Mouse (Mus musculus): ENCODE measurements around the gene Mfsd6. TPM values are rescaled to one million over a fixed set of nuclear protein-coding genes. Genes with fewer than 3 reads are reported as not detected.

Gene Mfsd6
- polyA plus RNA-seq, 1 experiment from 2014 or later = 20.9 TPM

DNA sequence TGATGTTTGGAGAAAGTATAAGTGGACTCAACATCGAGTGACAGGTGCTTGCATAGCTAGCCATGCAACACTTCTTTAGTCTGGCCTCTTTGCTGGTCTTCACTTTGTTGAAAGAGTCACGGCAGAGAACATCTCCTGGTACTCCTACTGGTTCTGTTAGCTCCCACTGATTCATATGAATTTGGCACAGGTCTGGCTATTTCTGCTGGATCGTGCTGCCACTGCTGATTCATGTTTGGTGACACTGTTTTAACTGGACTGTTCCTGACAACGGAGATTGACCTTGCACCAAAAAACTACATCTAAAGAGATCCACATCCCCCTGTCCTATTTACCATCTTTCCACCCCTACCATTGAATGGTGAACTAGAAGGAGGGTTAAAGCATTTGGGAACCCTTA is 118.8 kb downstream of the Mfsd6 start:
- CTCF ChIA-PET = no interaction called here

DNA sequence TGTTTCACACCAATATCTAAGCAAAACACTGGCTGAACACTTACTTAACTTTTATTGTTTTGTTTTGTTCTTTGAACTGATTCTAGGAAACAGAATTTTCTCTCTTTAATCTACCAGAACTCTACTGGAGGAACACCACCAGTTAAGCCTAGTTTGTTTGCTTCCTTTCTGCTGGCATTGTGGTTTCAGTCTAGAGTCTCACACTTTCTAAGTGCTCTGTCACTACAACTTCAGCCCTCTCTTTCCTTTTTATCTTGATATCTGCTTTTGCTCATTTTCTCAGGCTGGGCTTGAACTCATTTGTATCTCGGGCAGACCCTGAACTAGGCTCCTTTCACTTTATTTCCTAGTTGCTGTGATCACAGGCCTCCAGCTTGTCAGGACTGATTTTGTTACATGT is 119.6 kb downstream of the Mfsd6 start:
- ATAC-seq = no peak
- in situ Hi-C loops (cut with MboI; ENCODE audit: low pct_unique_long_range_greater_than_20kb) = no loop called here
- no peaks in the 10 kb centered on the region for H3K27me3 ChIP-seq
- ChIA-PET POLR2A (no interaction called here), CTCF (no interaction called here)
- DNase-seq (ENCODE audit: low read depth, low spot score) = no peak
- TF ChIP-seq CTCF (IDR thresholded peaks at IDR 0.05) = no peak

More for the DNA sequence above, 118.8 kb downstream of the Mfsd6 start:
- no peak for TF ChIP-seq CTCF (IDR thresholded peaks at IDR 0.05)
- POLR2A ChIA-PET = no interaction called here
- in situ Hi-C loops (cut with MboI; ENCODE audit: low pct_unique_long_range_greater_than_20kb) = no loop called here
- DNase-seq (ENCODE audit: low read depth, low spot score) (no peak), ATAC-seq (no peak)
- no peaks in the 10 kb centered on the region for H3K27me3 ChIP-seq

Other genes with a start within 250 kb of the Mfsd6 start
- 48.0 TPM for gene Nab1, start 226.8 kb downstream of the Mfsd6 start, polyA plus RNA-seq (2021)
- gene Nemp2, start 96.8 kb downstream of the Mfsd6 start, polyA plus RNA-seq (2021) = 6.6 TPM
- gene Inpp1, start 90.2 kb upstream of the Mfsd6 start, polyA plus RNA-seq (2021) = 24.3 TPM
- 40.1 TPM for gene Hibch, start 117.5 kb upstream of the Mfsd6 start, polyA plus RNA-seq (2021)